Mouse (Mus musculus) frontal cortex, postnatal 25 days (tissue): ENCODE results near the gene Ccdc122.

ENCODE experiments used
- DNase-seq, 2 experiments: peaks; one replicate each; pipeline ENCODE4 v3.0.0; 2022; ENCODE audit warnings: low spot score in 2 of 2

The Ccdc122 gene

DNA sequence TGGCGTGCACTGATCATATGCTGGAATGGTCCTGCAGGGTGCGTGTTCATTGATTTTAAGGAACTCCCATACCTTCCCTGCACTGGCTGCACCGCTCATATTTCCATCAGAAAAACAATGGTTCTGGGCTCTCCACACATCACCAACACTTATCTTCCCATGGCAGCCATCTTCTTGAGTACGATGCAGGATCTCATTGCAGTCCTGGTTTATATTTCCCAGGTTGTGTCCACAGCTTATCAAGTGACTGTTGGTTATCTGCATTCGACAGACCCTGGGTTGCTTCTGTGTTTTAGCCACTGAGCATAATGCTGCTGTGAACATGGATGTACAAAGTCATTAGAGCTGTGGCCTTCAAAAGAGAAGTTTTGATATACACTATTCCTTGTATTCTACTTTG is 94.0 kb downstream of the Ccdc122 start:
- DNase-seq, result no peak

DNA sequence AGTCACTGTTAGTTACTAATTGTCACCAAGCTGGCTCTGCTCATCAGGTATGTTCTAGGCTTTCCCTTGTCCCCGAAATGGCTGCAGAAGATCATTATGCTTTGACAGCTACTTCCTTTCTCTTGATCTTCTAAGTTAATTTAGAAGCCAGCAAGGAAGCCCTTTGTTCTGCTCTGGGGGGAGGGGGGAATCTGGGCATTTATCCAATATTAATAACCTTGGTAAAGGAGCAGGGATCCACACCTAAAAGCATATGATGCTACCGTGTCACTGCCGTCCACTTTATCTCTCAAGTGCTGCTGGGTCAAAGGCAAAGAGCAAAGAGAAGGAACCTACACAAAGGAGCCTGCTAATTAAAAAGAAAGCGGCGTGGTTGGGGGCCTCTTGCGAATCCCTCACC is 100.4 kb downstream of the Ccdc122 start:
- DNase-seq, result no peak

DNA sequence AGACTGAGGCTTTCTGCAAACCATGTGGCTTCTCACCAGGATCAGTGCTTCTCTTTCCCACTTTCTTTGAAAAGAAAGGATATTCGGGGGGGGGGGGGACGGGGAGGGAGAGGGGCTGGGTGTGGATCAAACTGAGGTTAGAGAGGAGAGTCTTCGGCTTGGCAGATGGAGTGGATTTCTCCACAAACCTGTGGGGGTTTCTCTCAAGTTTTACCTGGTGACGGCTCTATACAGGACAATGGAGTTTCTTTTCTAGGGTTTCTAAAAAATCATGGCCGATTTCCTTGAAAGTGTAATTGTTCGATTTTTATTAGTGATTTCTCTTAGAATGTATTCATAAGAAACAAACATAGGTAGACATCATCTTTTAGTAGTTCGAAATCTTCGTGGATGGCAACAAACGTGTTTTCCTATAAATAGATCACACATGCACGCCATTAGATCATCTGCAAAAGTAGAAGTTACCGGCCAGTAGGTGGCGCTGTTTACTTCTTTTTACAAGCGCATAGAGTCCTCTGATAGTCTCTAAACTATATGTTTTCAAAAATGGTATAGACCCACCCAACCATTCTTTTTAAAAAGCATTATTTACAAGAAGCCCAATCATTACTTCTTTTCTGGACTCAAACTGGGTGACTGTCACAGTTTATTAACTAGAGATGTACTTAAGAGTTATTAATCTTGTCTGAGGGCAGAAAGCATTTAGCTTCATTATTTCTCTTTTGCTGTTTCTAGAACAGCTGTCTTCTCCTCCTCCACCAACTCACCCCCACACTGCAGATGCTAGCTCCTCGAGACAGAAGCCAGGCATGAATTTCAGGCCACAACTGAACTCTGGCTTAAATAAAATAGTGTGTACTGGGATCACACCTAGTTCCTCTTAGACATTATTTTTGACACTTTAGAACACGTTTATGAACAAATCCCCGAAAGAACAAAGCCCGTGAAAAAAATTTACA is 105.0 kb downstream of the Ccdc122 start:
- DNase-seq, result peak; percentile 74 to 76

DNA sequence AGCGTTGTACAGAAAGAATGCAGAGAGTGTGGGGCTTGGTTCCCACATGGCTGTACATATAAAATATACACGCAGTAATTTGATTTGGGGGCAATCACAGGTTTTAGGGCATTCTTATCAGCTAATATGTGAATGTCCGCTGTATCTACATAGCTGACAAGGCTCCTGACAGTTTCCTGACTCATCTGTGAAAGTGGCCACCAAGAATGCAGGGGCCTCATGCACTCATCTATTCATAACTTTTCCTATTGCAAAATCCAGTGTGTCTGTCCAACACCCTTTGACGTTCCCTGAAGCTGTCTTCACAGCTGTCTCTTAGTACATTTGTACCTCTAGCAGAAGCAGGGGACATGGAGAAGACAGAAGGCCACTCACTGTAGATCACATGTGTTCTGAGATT is 108.5 kb downstream of the Ccdc122 start:
- no peak for DNase-seq

DNA sequence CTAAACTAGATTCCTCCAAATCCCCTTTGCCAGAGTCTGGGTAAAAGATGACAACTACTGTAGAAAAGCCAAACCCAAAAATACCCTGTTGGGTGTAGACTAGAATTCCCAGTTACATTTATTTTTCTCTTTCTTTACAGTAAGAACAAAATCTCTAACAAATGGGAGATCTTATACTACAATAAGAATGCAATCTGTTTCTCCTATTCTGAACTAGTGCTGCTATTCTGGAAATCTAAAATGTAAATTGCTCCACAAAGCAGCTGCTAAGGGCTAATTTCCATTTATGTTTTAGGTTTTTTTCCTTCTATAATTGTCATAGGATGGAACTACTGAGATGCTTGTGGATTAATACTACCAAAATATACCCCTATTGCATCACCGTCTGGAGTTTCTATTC is 111.1 kb downstream of the Ccdc122 start:
- DNase-seq, result no peak

DNA sequence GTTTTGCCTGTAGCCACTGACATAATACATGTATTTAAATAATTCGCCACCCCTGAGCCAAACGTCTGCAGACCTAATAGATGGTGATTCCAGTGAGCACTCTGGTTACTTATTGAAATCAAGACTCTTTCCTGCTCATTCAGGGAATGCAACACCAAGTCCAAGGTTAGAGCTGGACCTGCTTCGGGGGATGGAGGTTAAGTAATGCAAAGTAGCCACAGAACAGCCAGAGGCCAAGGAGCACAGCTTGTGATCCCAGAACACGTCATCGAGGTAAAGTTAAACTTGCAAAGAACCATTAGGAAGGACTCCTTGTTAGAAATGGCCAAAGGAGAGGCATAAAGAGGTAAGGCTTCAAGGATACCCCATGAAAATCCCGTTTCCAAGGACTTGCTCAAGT is 114.0 kb downstream of the Ccdc122 start:
- DNase-seq, result no peak

DNA sequence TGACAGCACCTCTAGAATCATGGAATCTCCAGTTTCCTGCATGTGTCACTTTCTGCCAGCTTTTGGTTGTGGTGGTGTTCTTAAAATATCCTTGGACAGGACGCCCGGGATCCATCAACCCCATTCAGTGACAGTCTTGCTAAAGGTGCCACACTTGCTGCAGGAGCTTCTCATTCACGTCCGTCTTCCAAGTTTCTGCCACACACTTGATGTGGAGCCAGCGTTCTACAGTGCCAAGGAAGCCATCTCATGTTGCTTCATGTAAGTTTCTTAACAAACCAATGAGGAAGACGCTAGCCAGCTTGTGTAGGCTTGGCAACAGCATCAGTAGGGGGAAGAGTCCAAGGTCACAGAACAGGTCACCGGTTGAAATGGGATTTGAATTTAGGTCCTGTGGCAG is 114.9 kb downstream of the Ccdc122 start:
- no peak for DNase-seq

DNA sequence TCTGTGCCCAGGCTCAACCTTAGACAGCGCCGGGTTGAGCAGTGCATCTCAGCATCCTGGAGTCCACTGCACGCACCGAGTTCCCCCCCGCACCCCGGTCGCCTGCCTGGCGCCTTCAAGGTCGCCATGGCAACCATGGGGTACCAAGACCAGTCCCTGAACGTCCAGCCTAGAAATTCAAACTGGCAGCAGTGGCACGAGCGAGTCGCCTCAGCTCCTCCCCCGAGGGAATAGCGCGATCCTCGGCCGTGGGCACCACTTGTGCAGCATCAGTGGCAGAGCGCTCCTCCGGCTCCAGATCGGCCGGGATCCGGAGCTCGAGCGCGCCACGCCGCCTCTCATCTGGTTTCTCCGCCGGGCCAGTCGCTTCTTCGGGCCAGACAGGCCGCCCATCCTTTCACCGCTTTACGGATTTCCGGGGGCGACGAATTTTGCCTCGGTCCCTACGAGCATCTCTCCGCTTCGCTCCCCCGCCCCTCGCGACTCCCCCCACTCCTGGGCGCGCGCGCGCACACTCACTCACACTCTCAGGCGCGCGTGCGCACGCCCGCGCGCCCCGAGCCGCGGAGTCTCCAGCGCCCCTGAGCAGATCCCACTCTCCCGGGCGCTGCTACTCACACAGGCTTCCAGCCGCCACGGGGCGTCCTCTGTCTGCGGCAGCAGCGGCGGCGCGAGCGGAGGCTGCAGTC is 119.8 kb downstream of the Ccdc122 start, which contains the start of gene Enox1:
Gene Enox1 (plus strand): TSS at position 542 of the 689 bp plus-strand sequence.
- peak; percentile 64 to 70 for DNase-seq

DNA sequence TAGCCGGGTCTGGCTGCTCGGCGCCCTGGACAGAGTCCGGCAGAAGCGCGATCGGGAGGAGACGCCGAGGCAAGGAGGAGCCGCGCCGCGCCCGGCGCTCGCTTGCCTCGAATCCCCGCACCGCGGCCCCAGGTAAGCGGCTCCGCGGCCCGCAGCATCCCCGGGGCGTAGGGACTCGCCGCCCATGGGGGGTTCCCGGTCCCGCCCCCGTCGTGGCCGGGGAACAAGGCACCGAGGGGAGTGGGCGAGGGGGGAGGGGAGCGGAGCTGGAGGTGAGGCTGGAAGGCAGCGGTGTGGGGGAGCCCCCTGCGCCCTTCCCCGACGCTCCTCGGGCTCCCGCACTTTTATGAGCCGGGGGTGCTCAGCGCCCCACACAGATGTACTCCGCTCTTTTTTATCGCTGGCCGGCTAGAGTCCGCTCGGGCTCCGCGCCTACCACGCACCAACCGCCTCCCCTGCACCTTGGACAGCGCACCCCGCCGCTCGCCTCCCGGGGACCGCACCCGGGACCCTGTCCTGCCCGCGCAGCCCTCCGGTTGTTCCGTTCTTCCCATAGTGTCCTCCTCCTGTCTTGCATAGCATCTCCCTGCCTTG is 120.4 kb downstream of the Ccdc122 start:
- peak in 1 of 2 experiments; percentile 19 for DNase-seq

DNA sequence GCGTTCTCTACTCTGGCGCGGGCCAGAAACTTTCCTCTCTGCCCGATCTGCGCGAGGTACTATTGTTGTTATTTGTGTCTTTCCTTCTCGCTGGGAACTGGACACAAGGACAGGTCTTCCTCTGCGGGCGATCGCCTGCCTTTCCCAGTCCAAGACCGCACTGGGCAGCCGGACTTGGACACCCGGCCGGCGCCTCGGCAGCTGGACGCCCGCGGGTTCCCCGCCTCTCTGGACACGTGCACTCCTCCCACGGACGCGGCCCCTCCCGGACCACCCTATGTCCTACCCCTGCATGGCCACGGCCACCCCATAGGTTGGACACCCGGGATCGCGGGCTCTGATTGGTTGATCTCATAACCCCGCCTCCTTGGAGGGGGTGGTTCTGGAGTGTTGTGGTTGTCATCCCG is 120.9 kb downstream of the Ccdc122 start:
- peak; percentile 55 to 81 for DNase-seq

DNA sequence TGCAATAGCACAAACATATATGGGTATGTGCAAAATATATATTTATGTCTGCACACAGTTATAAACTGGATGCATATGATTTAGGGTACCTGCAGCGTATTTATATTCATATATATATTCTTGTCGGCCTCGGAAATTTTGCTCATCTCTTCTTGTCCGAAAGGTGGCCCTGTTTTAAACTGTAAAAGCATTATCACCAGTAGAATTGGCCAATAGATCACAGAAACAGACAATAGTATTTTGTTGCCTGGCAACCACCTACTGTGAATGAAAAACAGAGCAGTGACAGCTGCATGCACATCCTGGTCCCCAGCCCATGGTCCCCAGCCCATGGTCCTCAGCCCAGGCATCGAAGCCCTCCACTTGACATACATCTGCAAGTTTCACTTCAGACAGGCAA is 122.8 kb downstream of the Ccdc122 start:
- no peak for DNase-seq
